Mouse (Mus musculus) heart, adult 2 months (tissue): Measurements from ENCODE around the gene Spocd1.

Experiments used
- CTCF ChIP-seq: fragments of 200-600 bp; IDR thresholded peaks from 2 replicates; pipeline ENCODE4 v1.8.1; 2022; ENCODE audit warnings: antibody characterized with exemption, mild to moderate bottlenecking, moderate library complexity
- EP300 ChIP-seq: fragments of 200-500 bp; IDR thresholded peaks from 2 replicates; pipeline ENCODE4 v1.6.1; 2011; ENCODE audit warnings: low read depth, low read length, control low read depth; ENCODE audit not compliant: insufficient read depth
- POLR2A ChIP-seq: fragments of 200-500 bp; IDR thresholded peaks from 2 replicates; pipeline ENCODE4 v1.6.1; 2011; ENCODE audit warnings: mild to moderate bottlenecking, low read depth, low read length, control low read depth; ENCODE audit not compliant: insufficient read depth

DNA sequence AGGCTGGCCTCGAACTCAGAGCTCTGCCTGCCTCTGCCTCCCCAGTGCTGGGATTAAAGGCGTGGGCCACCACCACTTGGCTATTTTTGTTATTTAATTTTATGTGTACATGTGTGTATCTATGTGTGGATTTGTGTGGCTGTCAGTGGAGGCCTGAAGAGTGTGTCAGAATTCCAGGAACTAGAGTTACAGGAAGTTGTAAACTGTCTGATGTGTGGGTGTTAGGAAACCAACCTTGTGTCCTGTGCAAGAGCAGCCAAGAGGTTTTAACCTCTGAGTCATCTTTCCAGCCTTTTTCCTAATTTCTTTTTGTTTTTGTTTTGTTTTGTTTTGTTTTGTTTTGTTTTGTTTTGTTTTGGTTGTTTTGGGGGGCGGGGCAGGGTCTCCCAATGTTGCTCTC, 34.2 kb upstream of the Spocd1 start:
- TF ChIP-seq POLR2A (no peak), CTCF (no peak), EP300 (no peak)
